Mouse (Mus musculus): ENCODE measurements around the gene Ccdc63. TPM values are rescaled to one million over a fixed set of nuclear protein-coding genes. Genes with fewer than 3 reads are reported as not detected.

The Ccdc63 gene
- polyA plus RNA-seq, 1 experiment: not detected

- H3K4me3 ChIP-seq (ENCODE audit: insufficient read depth, poor library complexity, severe bottlenecking): no peak overlapping the region
- H3K79me2 ChIP-seq (ENCODE audit: control insufficient read depth, insufficient read depth): no peaks in the 10 kb centered on the region
- H3K79me3 ChIP-seq (ENCODE audit: low read depth): no peaks in the 10 kb centered on the region
- H3K27me3 ChIP-seq (ENCODE audit: control insufficient read depth, insufficient read depth, insufficient read length): peaks cover 4% of the 10 kb centered on the region
- H3ac ChIP-seq (ENCODE audit: control insufficient read depth, insufficient read length, low read depth): no peak overlapping the region
- TF ChIP-seq MYOG (IDR thresholded peaks at IDR 0.05; ENCODE audit: control insufficient read depth, extremely low read depth, insufficient read length): no peak
- TF ChIP-seq USF1 (IDR thresholded peaks at IDR 0.05; ENCODE audit: low read depth): no peak
- no peak for TF ChIP-seq CTCF (IDR thresholded peaks at IDR 0.05; ENCODE audit: control insufficient read depth, insufficient read depth, insufficient read length)
- no peak for TF ChIP-seq CEBPB (IDR thresholded peaks at IDR 0.05; ENCODE audit: low read depth)
- TF ChIP-seq MAX (IDR thresholded peaks at IDR 0.05): no peak
- TF ChIP-seq FOSL1 (IDR thresholded peaks at IDR 0.05; ENCODE audit: insufficient read depth, low read length, poor library complexity, severe bottlenecking): no peak
- TF ChIP-seq MYOD1 (IDR thresholded peaks at IDR 0.05; ENCODE audit: control insufficient read depth, insufficient read length, low read depth): no peak
- H3K36me3 ChIP-seq (ENCODE audit: control insufficient read depth, insufficient read depth): no peaks in the 10 kb centered on the region
Measured at GRCm38 (mm10) chr5:122133050-122133389, 7.6 kb downstream of the Ccdc63 start.

GRCm38 (mm10) chr5:122132167-122133049, 8.2 kb downstream of the Ccdc63 start:
- no peak for TF ChIP-seq MAX (IDR thresholded peaks at IDR 0.05)
- TF ChIP-seq USF1 (IDR thresholded peaks at IDR 0.05; ENCODE audit: low read depth): no peak
- TF ChIP-seq FOSL1 (IDR thresholded peaks at IDR 0.05; ENCODE audit: insufficient read depth, low read length, poor library complexity, severe bottlenecking): no peak
- no peak for TF ChIP-seq CTCF (IDR thresholded peaks at IDR 0.05; ENCODE audit: control insufficient read depth, insufficient read depth, insufficient read length)
- no peak for TF ChIP-seq CEBPB (IDR thresholded peaks at IDR 0.05; ENCODE audit: low read depth)
- TF ChIP-seq MYOG (IDR thresholded peaks at IDR 0.05; ENCODE audit: control insufficient read depth, extremely low read depth, insufficient read length): no peak
- no peak for TF ChIP-seq MYOD1 (IDR thresholded peaks at IDR 0.05; ENCODE audit: control insufficient read depth, insufficient read length, low read depth)
- no peaks in the 10 kb centered on the region for H3K79me3 ChIP-seq (ENCODE audit: low read depth)
- H3K27me3 ChIP-seq (ENCODE audit: control insufficient read depth, insufficient read depth, insufficient read length): peaks cover 4% of the 10 kb centered on the region
- H3K36me3 ChIP-seq (ENCODE audit: control insufficient read depth, insufficient read depth): no peaks in the 10 kb centered on the region
- peak overlapping the region; percentile 11 for H3K4me3 ChIP-seq (ENCODE audit: insufficient read depth, poor library complexity, severe bottlenecking)
- peak overlapping the region; percentile 38 for H3ac ChIP-seq (ENCODE audit: control insufficient read depth, insufficient read length, low read depth)
- H3K79me2 ChIP-seq (ENCODE audit: control insufficient read depth, insufficient read depth): no peaks in the 10 kb centered on the region

- H3K4me3 ChIP-seq (ENCODE audit: insufficient read depth, poor library complexity, severe bottlenecking): peak overlapping the region; percentile 11
- no peaks in the 10 kb centered on the region for H3K79me2 ChIP-seq (ENCODE audit: control insufficient read depth, insufficient read depth)
- peaks cover 12% of the 10 kb centered on the region for H3K27me3 ChIP-seq (ENCODE audit: control insufficient read depth, insufficient read depth, insufficient read length)
- H3ac ChIP-seq (ENCODE audit: control insufficient read depth, insufficient read length, low read depth): peak overlapping the region; percentile 38
- TF ChIP-seq CTCF (IDR thresholded peaks at IDR 0.05; ENCODE audit: control insufficient read depth, insufficient read depth, insufficient read length) (peak; percentile 83), FOSL1 (IDR thresholded peaks at IDR 0.05; ENCODE audit: insufficient read depth, low read length, poor library complexity, severe bottlenecking) (no peak)
- no peaks in the 10 kb centered on the region for H3K79me3 ChIP-seq (ENCODE audit: low read depth)
- H3K36me3 ChIP-seq (ENCODE audit: control insufficient read depth, insufficient read depth): no peaks in the 10 kb centered on the region
Measured at GRCm38 (mm10) chr5:122131076-122132051, 9.3 kb downstream of the Ccdc63 start.

GRCm38 (mm10) chr5:122130341-122130998, 10.2 kb downstream of the Ccdc63 start:
- H3K79me3 ChIP-seq (ENCODE audit: low read depth): no peaks in the 10 kb centered on the region
- no peak overlapping the region for H3K4me3 ChIP-seq (ENCODE audit: insufficient read depth, poor library complexity, severe bottlenecking)
- no peak overlapping the region for H3ac ChIP-seq (ENCODE audit: control insufficient read depth, insufficient read length, low read depth)
- no peaks in the 10 kb centered on the region for H3K36me3 ChIP-seq (ENCODE audit: control insufficient read depth, insufficient read depth)
- H3K79me2 ChIP-seq (ENCODE audit: control insufficient read depth, insufficient read depth): no peaks in the 10 kb centered on the region
- peaks cover 14% of the 10 kb centered on the region for H3K27me3 ChIP-seq (ENCODE audit: control insufficient read depth, insufficient read depth, insufficient read length)
- TF ChIP-seq USF1 (IDR thresholded peaks at IDR 0.05; ENCODE audit: low read depth): no peak
- no peak for TF ChIP-seq MYOG (IDR thresholded peaks at IDR 0.05; ENCODE audit: control insufficient read depth, extremely low read depth, insufficient read length)
- TF ChIP-seq MAX (IDR thresholded peaks at IDR 0.05): no peak
- TF ChIP-seq FOSL1 (IDR thresholded peaks at IDR 0.05; ENCODE audit: insufficient read depth, low read length, poor library complexity, severe bottlenecking): no peak
- TF ChIP-seq CTCF (IDR thresholded peaks at IDR 0.05; ENCODE audit: control insufficient read depth, insufficient read depth, insufficient read length): no peak
- no peak for TF ChIP-seq MYOD1 (IDR thresholded peaks at IDR 0.05; ENCODE audit: control insufficient read depth, insufficient read length, low read depth)
- TF ChIP-seq CEBPB (IDR thresholded peaks at IDR 0.05; ENCODE audit: low read depth): no peak

- Histone ChIP-seq H3ac (ENCODE audit: control insufficient read depth, insufficient read length, low read depth) (no peak overlapping the region), H3K36me3 (ENCODE audit: control insufficient read depth, insufficient read depth) (no peaks in the 10 kb centered on the region), H3K79me3 (ENCODE audit: low read depth) (no peaks in the 10 kb centered on the region), H3K79me2 (ENCODE audit: control insufficient read depth, insufficient read depth) (no peaks in the 10 kb centered on the region), H3K27me3 (ENCODE audit: control insufficient read depth, insufficient read depth, insufficient read length) (peaks cover 21% of the 10 kb centered on the region), H3K4me3 (ENCODE audit: insufficient read depth, poor library complexity, severe bottlenecking) (no peak overlapping the region)
- TF ChIP-seq MYOG (IDR thresholded peaks at IDR 0.05; ENCODE audit: control insufficient read depth, extremely low read depth, insufficient read length) (no peak), FOSL1 (IDR thresholded peaks at IDR 0.05; ENCODE audit: insufficient read depth, low read length, poor library complexity, severe bottlenecking) (no peak), USF1 (IDR thresholded peaks at IDR 0.05; ENCODE audit: low read depth) (no peak), CEBPB (IDR thresholded peaks at IDR 0.05; ENCODE audit: low read depth) (no peak)
Measured at GRCm38 (mm10) chr5:122129068-122129655, 11.5 kb downstream of the Ccdc63 start.
